Mouse (Mus musculus) spleen, postnatal 0 days (tissue): ENCODE data around the gene Tirap. TPM values are rescaled to one million over a fixed set of nuclear protein-coding genes. Genes with fewer than 3 reads are reported as not detected.

Source experiments
- polyA plus RNA-seq: library from polyadenylated mRNA; unstranded; fragments of >200 nt; fragmentation: Nextera tagmentation; extraction: Ambion mirVana; gene quantifications from 2 replicates; pipeline ENCODE4 v1.2.1, GENCODE M21; 2015

Tirap gene
- polyA plus RNA-seq, result 6.0 and 7.4 TPM in 2 replicates

GRCm38 (mm10) chr9:35199772-35200471 lies at the start of gene Tirap, which contains the start of gene Srpr:
Gene Tirap, minus strand, starts transcription at chr9:35200291.
Gene Srpr, plus strand, starts transcription at chr9:35200175.

GRCm38 (mm10) chr9:35210542-35211474 lies 10.7 kb upstream of the Tirap start, which contains the start of gene Foxred1:
Gene Foxred1, minus strand, starts transcription at chr9:35211055.

GRCm38 (mm10) chr9:35175251-35176123 lies 24.6 kb downstream of the Tirap start, which contains the start of gene Dcps:
Gene Dcps, minus strand, starts transcription at chr9:35176061.

Other genes starting within 250 kb of the Tirap start
- 29.7 and 34.6 TPM in 2 replicates for gene St3gal4, start 81.0 kb downstream of the Tirap start, polyA plus RNA-seq
- 40.4 and 43.6 TPM in 2 replicates for gene Dcps, start 24.2 kb downstream of the Tirap start, polyA plus RNA-seq
- 71.5 and 72.8 TPM in 2 replicates for gene Srpr, start 116 bp downstream of the Tirap start, polyA plus RNA-seq
- 22.6 and 24.3 TPM in 2 replicates for gene Foxred1, start 10.8 kb upstream of the Tirap start, polyA plus RNA-seq
- gene Fam118b, start 67.5 kb upstream of the Tirap start, polyA plus RNA-seq, result 12.9 and 15.2 TPM in 2 replicates
- gene Rpusd4, start 67.6 kb upstream of the Tirap start, polyA plus RNA-seq, result 16.6 and 17.7 TPM in 2 replicates
- gene Cdon, start 220.8 kb upstream of the Tirap start, polyA plus RNA-seq, result 1.4 and 2.6 TPM in 2 replicates